Mouse (Mus musculus) c-Kit-positive CD71-positive TER-119-positive erythroid progenitor cells, embryonic 14.5 days (primary cell): ENCODE measurements around the gene Ttc7b.

Experiments used
- DNase-seq: peaks from one replicate; pipeline ENCODE4 v3.0.0-alpha.2; 2013; ENCODE audit warnings: low spot score

The Ttc7b gene

GRCm38 (mm10) chr12:100269967-100270662, 250.5 kb downstream of the Ttc7b start:
- DNase-seq: no peak

- DNase-seq: peak; percentile 45
These were observed 252.6 kb downstream of the Ttc7b start for GRCm38 (mm10) chr12:100268011-100268410.

DNA sequence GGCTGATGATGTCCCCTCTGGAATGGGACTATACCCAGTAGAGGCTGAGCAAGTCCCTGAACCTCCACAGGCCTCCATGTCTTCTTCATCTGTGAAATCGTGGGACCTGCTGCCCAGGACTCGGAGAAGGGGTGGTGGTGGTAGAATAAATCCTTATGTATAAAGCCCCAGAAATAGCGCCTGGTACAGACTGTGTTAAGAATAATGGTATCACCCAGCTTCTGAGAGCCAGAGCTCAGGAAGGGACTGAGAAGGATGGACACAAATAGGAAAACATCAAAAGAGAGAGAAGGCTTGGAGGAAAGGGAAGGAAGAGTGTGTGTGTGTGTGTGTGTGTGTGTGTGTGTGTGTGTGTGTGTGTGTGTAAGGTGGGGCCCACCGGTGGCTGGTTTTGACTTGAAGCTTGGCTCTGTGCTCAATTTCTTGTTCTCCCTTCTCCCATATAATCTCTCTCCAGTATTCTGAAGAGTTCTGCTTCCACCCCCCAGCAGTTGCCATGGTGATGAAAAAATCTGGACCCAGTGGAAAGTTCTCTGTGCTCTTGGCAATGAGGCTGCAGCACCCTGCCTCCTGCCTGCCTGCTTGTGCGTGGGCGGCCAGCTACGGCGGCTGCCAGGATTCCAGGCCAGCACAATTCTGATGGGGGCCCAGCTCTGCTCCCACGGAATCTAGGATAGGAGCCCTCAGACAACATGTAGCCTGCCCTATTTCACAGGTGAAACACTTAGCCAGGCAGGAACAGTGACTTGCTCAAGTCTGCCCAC, 254.9 kb downstream of the Ttc7b start:
- DNase-seq: no peak

DNA sequence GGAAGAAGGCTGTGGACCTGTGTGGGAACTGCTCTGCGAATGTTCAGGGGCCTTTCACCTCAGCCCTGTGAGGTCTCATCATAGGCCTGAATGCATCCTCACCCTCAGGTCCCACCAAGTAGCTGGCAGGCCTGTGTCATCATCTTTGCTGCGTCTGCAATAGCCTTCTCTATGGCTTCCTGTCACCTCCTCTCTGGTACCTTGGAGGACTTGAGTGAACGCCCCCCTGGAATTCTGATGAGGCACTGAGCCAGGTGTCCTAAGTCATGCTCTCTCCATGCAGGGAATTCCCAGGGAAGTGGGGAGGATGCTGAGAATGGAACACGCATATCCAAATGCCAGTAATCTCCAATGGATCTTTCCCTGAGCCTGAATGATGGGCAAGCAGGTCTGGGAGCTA, 255.7 kb downstream of the Ttc7b start:
- no peak for DNase-seq

- no peak for DNase-seq
These were observed 257.8 kb downstream of the Ttc7b start for GRCm38 (mm10) chr12:100262846-100263245.

DNA sequence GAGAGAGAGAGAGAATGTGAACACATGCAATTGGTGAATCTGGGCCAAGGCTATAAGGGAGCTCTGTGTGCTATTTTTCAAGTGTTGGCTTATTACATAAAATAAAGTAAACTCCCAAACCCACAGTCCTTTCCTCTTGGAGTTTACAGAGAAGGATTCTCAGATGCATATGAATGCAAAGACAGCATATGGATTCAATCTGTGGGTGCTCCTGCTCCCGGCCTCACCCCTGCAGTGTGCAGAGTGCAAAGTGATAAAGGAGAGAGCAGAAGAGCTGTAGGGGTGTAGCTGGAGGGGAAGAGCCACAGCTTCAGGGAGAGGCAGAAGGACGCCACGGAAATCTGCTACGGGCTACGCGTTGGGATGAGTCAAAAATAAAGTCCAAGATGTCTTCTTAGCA, 258.9 kb downstream of the Ttc7b start:
- no peak for DNase-seq

GRCm38 (mm10) chr12:100260151-100260550, 260.5 kb downstream of the Ttc7b start:
- DNase-seq: no peak

- DNase-seq: no peak
These were observed 262.8 kb downstream of the Ttc7b start for GRCm38 (mm10) chr12:100257779-100258178.

DNA sequence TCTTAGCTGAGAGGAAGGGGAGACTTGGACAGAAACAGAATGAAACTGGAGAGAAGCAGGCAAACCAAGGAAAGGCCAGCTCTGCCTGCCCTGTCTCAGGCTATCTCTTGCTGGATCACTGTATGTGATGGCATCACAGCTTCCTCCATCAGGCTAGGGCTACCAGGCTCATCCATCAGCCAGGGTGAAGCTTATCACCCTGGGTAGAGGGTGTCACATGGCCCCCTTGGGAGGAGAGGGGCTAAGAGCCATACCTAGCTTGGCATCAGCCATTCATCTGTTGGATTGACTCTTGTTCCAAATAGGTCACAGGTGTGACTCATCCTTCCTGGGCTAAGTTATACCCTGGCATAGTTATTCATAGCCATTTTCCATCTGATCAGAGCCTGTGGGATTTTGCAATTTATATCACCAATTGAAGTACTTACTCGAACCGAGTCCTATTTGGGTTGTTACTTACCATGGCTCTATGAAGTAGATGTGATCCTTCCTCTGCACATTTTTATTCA, 265.1 kb downstream of the Ttc7b start:
- no peak for DNase-seq

GRCm38 (mm10) chr12:100254471-100254870, 266.2 kb downstream of the Ttc7b start:
- DNase-seq: no peak
